Mouse (Mus musculus): Measurements from ENCODE around the gene Gm12117. TPM values are rescaled to one million over a fixed set of nuclear protein-coding genes. Genes with fewer than 3 reads are reported as not detected.

The Gm12117 gene
- polyA plus RNA-seq (2012; rRNA removed) (0.24 TPM in 1 of 2 replicates, not detected in the other), polyA plus RNA-seq (2014; fragmentation: Nextera tagmentation; extraction: Ambion mirVana) (not detected in 2 replicates)

DNA sequence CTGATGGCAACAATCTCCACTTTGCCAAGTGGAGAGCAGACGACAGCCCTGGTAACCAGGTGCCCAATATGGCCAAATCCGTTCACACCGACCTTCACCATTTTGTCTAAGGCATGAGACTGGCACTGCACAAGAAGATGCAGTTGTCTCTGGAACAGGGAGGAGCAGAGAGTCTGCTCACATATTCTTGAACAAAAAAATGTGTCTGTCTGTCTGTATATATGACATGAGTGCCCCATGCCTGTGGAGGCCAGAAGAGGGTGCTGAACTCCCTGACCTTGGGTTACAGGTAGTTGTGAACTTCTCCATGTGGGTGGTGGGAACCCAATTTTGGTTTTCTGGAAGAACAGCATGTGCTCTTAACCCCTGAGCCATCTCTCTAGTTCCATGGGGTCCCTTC, at the start of gene Gm12117:
Gene Gm12117, minus strand, starts transcription at position 101 of the 400 bp plus-strand sequence.
- no peak within 1 kb of the TSS for H3K4me3 ChIP-seq (replicated peaks; ENCODE audit: low read length)
- H3K27me3 ChIP-seq (ENCODE audit: control insufficient read depth, insufficient read depth, low read length) = no peaks in the 10 kb centered on the region
- no peak for DNase-seq (ENCODE audit: low spot score)
- no peak within 1 kb of the TSS for H3K27ac ChIP-seq (replicated peaks; ENCODE audit: low read depth, low read length)
- H3K9ac ChIP-seq (ENCODE audit: low read depth, low read length, severe bottlenecking) = no peak within 1 kb of the TSS
- no peak for TF ChIP-seq POLR2A (IDR thresholded peaks at IDR 0.05; ENCODE audit: borderline replicate concordance, extremely low read depth, insufficient read depth, insufficient read length)
- no peaks in the 10 kb centered on the region for H3K4me1 ChIP-seq (ENCODE audit: control insufficient read depth, insufficient read depth, low read length)
- H3K9me3 ChIP-seq (ENCODE audit: control insufficient read depth, low read length) = no peaks in the 10 kb centered on the region
- ATAC-seq (ENCODE audit: low FRiP score, low read depth) = no peak
- no peak within 1 kb of the TSS for H3K4me2 ChIP-seq (replicated peaks; ENCODE audit: low read depth, low read length, severe bottlenecking)
- 91% methylated on average over 3 of the region's 3 CpGs for WGBS
- H3K36me3 ChIP-seq (ENCODE audit: control insufficient read depth, insufficient read depth, low read length) = no peaks in the 10 kb centered on the region

GRCm38 (mm10) chr11:33319006-33319611, 42.6 kb upstream of the Gm12117 start:
- 67% methylated on average over 7 of the region's 7 CpGs for WGBS
- no peaks in the 10 kb centered on the region for H3K4me1 ChIP-seq (ENCODE audit: control insufficient read depth, insufficient read depth, low read length)
- ATAC-seq (ENCODE audit: low FRiP score, low read depth) (no peak), DNase-seq (ENCODE audit: low spot score) (no peak)
- H3K4me3 ChIP-seq (replicated peaks; ENCODE audit: low read length) = no peak overlapping the region
- H3K27me3 ChIP-seq (ENCODE audit: control insufficient read depth, insufficient read depth, low read length) = no peaks in the 10 kb centered on the region
- TF ChIP-seq POLR2A (IDR thresholded peaks at IDR 0.05; ENCODE audit: borderline replicate concordance, extremely low read depth, insufficient read depth, insufficient read length) = no peak
- H3K36me3 ChIP-seq (ENCODE audit: control insufficient read depth, insufficient read depth, low read length) = no peaks in the 10 kb centered on the region
- no peak overlapping the region for H3K9ac ChIP-seq (ENCODE audit: low read depth, low read length, severe bottlenecking)
- H3K9me3 ChIP-seq (ENCODE audit: control insufficient read depth, low read length) = no peaks in the 10 kb centered on the region
- no peak overlapping the region for H3K4me2 ChIP-seq (replicated peaks; ENCODE audit: low read depth, low read length, severe bottlenecking)
- no peak overlapping the region for H3K27ac ChIP-seq (replicated peaks; ENCODE audit: low read depth, low read length)

DNA sequence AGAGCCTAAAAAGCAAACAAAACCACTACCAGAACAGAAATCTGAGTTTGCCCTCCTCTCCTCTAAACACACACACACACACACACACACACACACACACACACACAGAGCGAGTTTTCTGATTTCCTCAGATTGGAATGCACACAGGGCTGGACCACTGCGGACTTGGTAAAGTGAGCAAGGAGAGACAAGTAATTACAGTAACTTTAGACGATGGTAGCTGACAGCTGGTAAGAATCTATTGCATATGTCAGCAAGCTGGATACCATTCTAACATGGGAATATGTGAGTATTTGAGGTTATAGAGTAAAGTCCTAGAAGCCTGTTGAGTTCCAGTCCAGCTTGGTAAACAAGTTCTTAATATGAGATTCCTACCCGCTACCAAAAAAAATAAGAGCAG, 33.0 kb upstream of the Gm12117 start:
- Histone ChIP-seq H3K9me3 (ENCODE audit: control insufficient read depth, low read length) (no peaks in the 10 kb centered on the region), H3K27me3 (ENCODE audit: control insufficient read depth, insufficient read depth, low read length) (no peaks in the 10 kb centered on the region), H3K36me3 (ENCODE audit: control insufficient read depth, insufficient read depth, low read length) (no peaks in the 10 kb centered on the region), H3K4me1 (ENCODE audit: control insufficient read depth, insufficient read depth, low read length) (no peaks in the 10 kb centered on the region), H3K4me2 (replicated peaks; ENCODE audit: low read depth, low read length, severe bottlenecking) (no peak overlapping the region), H3K9ac (ENCODE audit: low read depth, low read length, severe bottlenecking) (no peak overlapping the region), H3K27ac (replicated peaks; ENCODE audit: low read depth, low read length) (no peak overlapping the region), H3K4me3 (replicated peaks; ENCODE audit: low read length) (no peak overlapping the region)
- 59% methylated on average over 4 of the region's 4 CpGs for WGBS
- TF ChIP-seq POLR2A (IDR thresholded peaks at IDR 0.05; ENCODE audit: borderline replicate concordance, extremely low read depth, insufficient read depth, insufficient read length) = no peak
- peak; percentile 50; the same call in 1 of the 2 replicates for ATAC-seq (ENCODE audit: low FRiP score, low read depth)
- DNase-seq (ENCODE audit: low spot score) = no peak

- WGBS = 24% methylated on average over 8 of the region's 8 CpGs
Measured at GRCm38 (mm10) chr11:33300859-33301258, 24.3 kb upstream of the Gm12117 start.

DNA sequence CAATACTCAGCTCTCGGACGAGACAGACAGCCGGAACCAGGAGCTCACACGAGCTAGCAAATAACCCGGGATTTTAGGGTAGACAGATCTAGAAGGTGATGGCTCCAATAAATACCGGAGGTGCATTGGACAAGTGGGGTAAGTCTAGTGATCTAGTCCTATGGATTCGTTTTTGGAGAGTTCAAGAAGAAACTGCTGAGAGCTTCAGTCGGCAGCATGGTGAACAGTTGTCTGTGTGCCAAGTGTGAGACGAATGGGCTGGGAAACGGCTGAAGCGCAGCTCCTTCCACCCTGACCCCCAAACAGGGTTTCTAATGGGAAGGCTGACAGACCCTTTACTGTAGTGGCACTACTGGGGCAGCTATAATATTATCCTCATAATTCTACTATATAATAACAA, 22.8 kb upstream of the Gm12117 start:
- H3K4me3 ChIP-seq (replicated peaks; ENCODE audit: low read length) = no peak overlapping the region
- DNase-seq (ENCODE audit: low spot score) = no peak
- H3K4me2 ChIP-seq (replicated peaks; ENCODE audit: low read depth, low read length, severe bottlenecking) = no peak overlapping the region
- no peak overlapping the region for H3K27ac ChIP-seq (replicated peaks; ENCODE audit: low read depth, low read length)
- no peaks in the 10 kb centered on the region for H3K4me1 ChIP-seq (ENCODE audit: control insufficient read depth, insufficient read depth, low read length)
- ATAC-seq (ENCODE audit: low FRiP score, low read depth) = no peak
- no peak overlapping the region for H3K9ac ChIP-seq (ENCODE audit: low read depth, low read length, severe bottlenecking)
- WGBS = 49% methylated on average over 11 of the region's 11 CpGs
- H3K27me3 ChIP-seq (ENCODE audit: control insufficient read depth, insufficient read depth, low read length) = no peaks in the 10 kb centered on the region
- H3K9me3 ChIP-seq (ENCODE audit: control insufficient read depth, low read length) = no peaks in the 10 kb centered on the region
- TF ChIP-seq POLR2A (IDR thresholded peaks at IDR 0.05; ENCODE audit: borderline replicate concordance, extremely low read depth, insufficient read depth, insufficient read length) = no peak
- H3K36me3 ChIP-seq (ENCODE audit: control insufficient read depth, insufficient read depth, low read length) = no peaks in the 10 kb centered on the region

More at GRCm38 (mm10) chr11:33300859-33301258, 24.3 kb upstream of the Gm12117 start:
- H3K27ac ChIP-seq (replicated peaks; ENCODE audit: low read depth, low read length) = no peak overlapping the region
- ATAC-seq (ENCODE audit: low FRiP score, low read depth) (no peak), DNase-seq (ENCODE audit: low spot score) (no peak)
- H3K9ac ChIP-seq (ENCODE audit: low read depth, low read length, severe bottlenecking) = no peak overlapping the region
- H3K4me2 ChIP-seq (replicated peaks; ENCODE audit: low read depth, low read length, severe bottlenecking) = no peak overlapping the region
- no peak overlapping the region for H3K4me3 ChIP-seq (replicated peaks; ENCODE audit: low read length)
- H3K36me3 ChIP-seq (ENCODE audit: control insufficient read depth, insufficient read depth, low read length) = no peaks in the 10 kb centered on the region
- no peaks in the 10 kb centered on the region for H3K4me1 ChIP-seq (ENCODE audit: control insufficient read depth, insufficient read depth, low read length)
- no peaks in the 10 kb centered on the region for H3K27me3 ChIP-seq (ENCODE audit: control insufficient read depth, insufficient read depth, low read length)
- TF ChIP-seq POLR2A (IDR thresholded peaks at IDR 0.05; ENCODE audit: borderline replicate concordance, extremely low read depth, insufficient read depth, insufficient read length) = no peak
- H3K9me3 ChIP-seq (ENCODE audit: control insufficient read depth, low read length) = no peaks in the 10 kb centered on the region
